In genomic region chr2:80396057-80396456, GRCm38 (mm10) we compare ENCODE assay signal across 19 mouse cellular contexts. TPM values are rescaled to one million over a fixed set of nuclear protein-coding genes. Genes with fewer than 3 reads are reported as not detected.
DNase-seq lines count a peak whose midpoint lies in the region.
"Had no signal": no experiment of that assay in that cellular context is flagged by ENCODE, and none has a peak within 500 bp of the region (broad histone marks: within the 10 kb centered on the region; RNA-seq: fewer than 3 reads in every experiment).

No protein-coding gene starts in this region.

- DNase-seq in adrenal gland, postnatal 14 days, result peak; percentile 11
- DNase-seq in adrenal gland, postnatal 36 days, result no peak
- peak; percentile 54 for DNase-seq in embryo, embryonic 11 days
- DNase-seq in forelimb bud, embryonic 11.5 days (ENCODE audit: low read depth, low spot score), result peak; percentile 84
- peak; percentile 55 for DNase-seq in mesoderm, embryonic 11.5 days (ENCODE audit: low read depth, low spot score)
- DNase-seq in lung, adult 18-20 months, result no peak
- no peak for DNase-seq in spleen, postnatal 14 days (ENCODE audit: low spot score in 2 of 2)
- no peak for DNase-seq in layer of hippocampus, postnatal 10 days (ENCODE audit: low spot score in 2 of 2)
- DNase-seq: adrenal gland, postnatal 25 days; cerebellum, adult 11 months; cerebellum, adult 2 months; cerebellum, adult 9-11 months; cerebellum, postnatal 25 days; gastrocnemius, postnatal 25 days; heart, adult 18-20 months; heart, postnatal 14 days; heart, postnatal 4 days had no signal

RNA-seq across cellular contexts. Expression of gene Frzb, which starts 51.4 kb away (rescaled TPM):
- total RNA-seq in adrenal gland, postnatal 14 days (2021), result 84.5 and 137 TPM in 2 replicates
- 100 to 1,000 TPM in 1 of 2 experiments, 1 to 10 TPM in 1; 5.2 to 304 TPM for total RNA-seq in adrenal gland, postnatal 36 days (2021)
- total RNA-seq in layer of hippocampus, postnatal 10 days (2021), result 10 to 100 TPM; 16.8 to 17.6 TPM
- total RNA-seq: common myeloid progenitor, adult 5-6 weeks; MEL had no signal

Comparison
In these comparisons a context has a peak if more than half of its experiments do, and no peak if none do; other contexts are left out.
1. DNase-seq: peak in adrenal gland, postnatal 14 days (single experiment), embryo, embryonic 11 days (single experiment), forelimb bud, embryonic 11.5 days (single experiment) and mesoderm, embryonic 11.5 days (single experiment); none in adrenal gland, postnatal 36 days (0 of 2), lung, adult 18-20 months (0 of 2), spleen, postnatal 14 days (0 of 2) and layer of hippocampus, postnatal 10 days (0 of 2).